Comparison of ENCODE assay signal across 19 mouse cellular contexts in genomic region chr7:114950759-114951158, GRCm38 (mm10).
DNase-seq lines count a peak whose midpoint lies in the region; ATAC-seq and TF ChIP-seq lines count a peak whose summit lies in the region.
"Had no signal": no experiment of that assay in that cellular context is flagged by ENCODE, and none has a peak within 500 bp of the region (broad histone marks: within the 10 kb centered on the region; RNA-seq: fewer than 3 reads in every experiment).

No protein-coding gene starts in this region.

- H3K27ac ChIP-seq in MEL (ENCODE audit: control insufficient read depth, low read depth, low read length): no peak overlapping the region
- H3K27ac ChIP-seq in stomach, postnatal 0 days (replicated peaks): no peak overlapping the region
- H3K27ac ChIP-seq: embryonic facial prominence, embryonic 10.5 days; forebrain, embryonic 13.5 days; hindbrain, embryonic 15.5 days had no signal

- TF ChIP-seq EP300 in MEL (IDR thresholded peaks at IDR 0.05; ENCODE audit: low read depth in 1 of 2, low read length in 2 of 2): no peak
- no peak for TF ChIP-seq EP300 in stomach, postnatal 0 days (optimal IDR thresholded peaks at IDR 0.05)

- no peak for TF ChIP-seq RAD21 in MEL (IDR thresholded peaks at IDR 0.05; ENCODE audit: low read depth, low read length)

- H3K4me1 ChIP-seq in MEL (ENCODE audit: control insufficient read depth in 1 of 2, insufficient read depth in 2 of 2, low read length in 2 of 2): no peaks in the 10 kb centered on the region
- H3K4me1 ChIP-seq in stomach, postnatal 0 days (replicated peaks; ENCODE audit: control insufficient read depth, insufficient read depth): no peaks in the 10 kb centered on the region
- H3K4me1 ChIP-seq: embryonic facial prominence, embryonic 10.5 days; forebrain, embryonic 13.5 days; heart, embryonic 12.5 days; hindbrain, embryonic 15.5 days had no signal

- no peaks in the 10 kb centered on the region for H3K27me3 ChIP-seq in MEL (ENCODE audit: control insufficient read depth in 1 of 2, insufficient read depth in 2 of 2, low read length in 2 of 2)
- no peaks in the 10 kb centered on the region for H3K27me3 ChIP-seq in stomach, postnatal 0 days (ENCODE audit: control insufficient read depth, insufficient read depth, low read length)
- H3K27me3 ChIP-seq: forebrain, embryonic 13.5 days; heart, embryonic 12.5 days; hindbrain, embryonic 15.5 days had no signal

- no peak for TF ChIP-seq POLR2A in MEL (IDR thresholded peaks at IDR 0.05; ENCODE audit: control insufficient read depth in 1 of 2, insufficient read depth in 1 of 2, low read depth in 1 of 2, low read length in 2 of 2, poor library complexity in 1 of 2)

- H3K79me2 ChIP-seq in MEL (ENCODE audit: control insufficient read depth, insufficient read depth, low read length, poor library complexity): no peaks in the 10 kb centered on the region

- peak; percentile 19 to 20 for DNase-seq in B cell, adult 2 months
- peak; percentile 2 for DNase-seq in MEL (ENCODE audit: low read depth, low spot score)
- DNase-seq in stomach, postnatal 0 days (ENCODE audit: low spot score): no peak
- no peak for DNase-seq in embryo, embryonic 11 days
- DNase-seq in cerebellum, adult 9-11 months: no peak
- DNase-seq: adrenal gland, adult 8-10 months; adrenal gland, postnatal 36 days; cerebellum, adult 11 months; cerebellum, adult 8-10 months; cerebellum, postnatal 25 days; gastrocnemius, postnatal 10 days had no signal

- H3K9me3 ChIP-seq in MEL (replicated peaks; ENCODE audit: insufficient read depth, low read length): no peaks in the 10 kb centered on the region
- H3K9me3 ChIP-seq in stomach, postnatal 0 days (ENCODE audit: control insufficient read depth, low read length): no peaks in the 10 kb centered on the region
- H3K9me3 ChIP-seq: embryonic facial prominence, embryonic 10.5 days; forebrain, embryonic 13.5 days; heart, embryonic 12.5 days; hindbrain, embryonic 15.5 days had no signal

- no peak for TF ChIP-seq CTCF in MEL (IDR thresholded peaks at IDR 0.05 in 2 of 3, conservative IDR thresholded peaks at IDR 0.05 in 1 of 3; ENCODE audit: control insufficient read depth in 1 of 3, insufficient read depth in 1 of 3, low read depth in 2 of 3, low read length in 3 of 3, poor library complexity in 1 of 3, severe bottlenecking in 1 of 3)
- TF ChIP-seq CTCF in stomach, postnatal 0 days (IDR thresholded peaks at IDR 0.05; ENCODE audit: low read depth): no peak

- no peak overlapping the region for H3K4me2 ChIP-seq in stomach, postnatal 0 days (replicated peaks; ENCODE audit: low read depth)
- H3K4me2 ChIP-seq: forebrain, embryonic 13.5 days; heart, embryonic 12.5 days; hindbrain, embryonic 15.5 days had no signal

- H3K4me3 ChIP-seq in MEL (ENCODE audit: control insufficient read depth in 1 of 2, insufficient read depth in 1 of 2, low read depth in 2 of 2, low read length in 2 of 2): no peak overlapping the region
- no peak overlapping the region for H3K4me3 ChIP-seq in stomach, postnatal 0 days (ENCODE audit: low read depth, low read length)
- H3K4me3 ChIP-seq: embryonic facial prominence, embryonic 10.5 days; forebrain, embryonic 13.5 days; heart, embryonic 12.5 days; hindbrain, embryonic 15.5 days had no signal

- H3K9ac ChIP-seq in MEL (ENCODE audit: control insufficient read depth, low read depth, low read length, poor library complexity, severe bottlenecking): no peak overlapping the region
- H3K9ac ChIP-seq in stomach, postnatal 0 days (ENCODE audit: low read length): no peak overlapping the region
- H3K9ac ChIP-seq: forebrain, embryonic 13.5 days; heart, embryonic 12.5 days; hindbrain, embryonic 15.5 days had no signal

- ATAC-seq in granulocyte monocyte progenitor cell, adult 5-6 weeks (replicated peaks; ENCODE audit: poor library complexity, severe bottlenecking): peak; percentile 70
- peak; percentile 71 for ATAC-seq in neutrophil, adult 5-6 weeks (ENCODE audit: extremely low read depth, insufficient number of reproducible peaks, low FRiP score, poor library complexity, severe bottlenecking)
- ATAC-seq in stomach, postnatal 0 days (ENCODE audit: low FRiP score, low TSS enrichment): no peak
- ATAC-seq: forebrain, embryonic 13.5 days; inflammation-experienced regulatory T-cells, adult 6 months; intestine, postnatal 0 days had no signal

- H3K36me3 ChIP-seq in MEL (ENCODE audit: control insufficient read depth in 1 of 2, insufficient read depth in 2 of 2, low read length in 2 of 2): no peaks in the 10 kb centered on the region
- H3K36me3 ChIP-seq in stomach, postnatal 0 days (ENCODE audit: control insufficient read depth, insufficient read depth, low read length): no peaks in the 10 kb centered on the region
- H3K36me3 ChIP-seq: embryonic facial prominence, embryonic 10.5 days; heart, embryonic 12.5 days; hindbrain, embryonic 15.5 days had no signal

TF ChIP-seq in MEL, 35 proteins besides CTCF, POLR2A, EP300 and RAD21:
- no peak for TF ChIP-seq UBTF (IDR thresholded peaks at IDR 0.05; ENCODE audit: borderline replicate concordance, insufficient read depth, low read depth, low read length)
- no peak for TF ChIP-seq ELF1 (IDR thresholded peaks at IDR 0.05; ENCODE audit: low read depth, low read length)
- no peak for TF ChIP-seq NRF1 (IDR thresholded peaks at IDR 0.05; ENCODE audit: insufficient read depth, low read depth, low read length, poor library complexity, severe bottlenecking)

Comparison
In these comparisons a context has a peak if more than half of its experiments do, and no peak if none do; other contexts are left out.
1. DNase-seq: peak in B cell, adult 2 months (2 of 2) and MEL (single experiment); none in stomach, postnatal 0 days (single experiment), embryo, embryonic 11 days (single experiment) and cerebellum, adult 9-11 months (single experiment).